Mouse (Mus musculus): ENCODE measurements around the gene Rrp7a. TPM values are rescaled to one million over a fixed set of nuclear protein-coding genes. Genes with fewer than 3 reads are reported as not detected.

The Rrp7a gene
- total and polyA plus RNA-seq, 2 experiments from 2014 or later: 74.4 to 207 TPM

GRCm38 (mm10) chr15:83070942-83071341 is 51.7 kb downstream of the Rrp7a start:
- Histone ChIP-seq H3K4me3 (ENCODE audit: low read length) (no peak overlapping the region), H3K27me3 (ENCODE audit: insufficient read depth, low read length) (no peaks in the 10 kb centered on the region), H3K4me1 (ENCODE audit: insufficient read depth, low read length) (no peaks in the 10 kb centered on the region; the same call in 1 of the 2 replicates), H3K9ac (replicated peaks; ENCODE audit: low read length) (no peak overlapping the region), H3K4me2 (ENCODE audit: low read depth, low read length) (no peak overlapping the region), H3K27ac (no peak overlapping the region), H3K36me3 (ENCODE audit: insufficient read depth, low read length) (no peaks in the 10 kb centered on the region), H3K9me3 (ENCODE audit: low read length) (no peaks in the 10 kb centered on the region)
- 38% methylated on average over 3 of the region's 3 CpGs for WGBS
- DNase-seq (ENCODE audit: low spot score) (peak; percentile 76), ATAC-seq (peak; percentile 78)
- TF ChIP-seq CTCF (IDR thresholded peaks at IDR 0.05; ENCODE audit: low read depth): no peak

- Histone ChIP-seq H3K4me3 (ENCODE audit: low read length) (no peak overlapping the region), H3K4me2 (ENCODE audit: low read depth, low read length) (no peak overlapping the region), H3K4me1 (ENCODE audit: insufficient read depth, low read length) (no peaks in the 10 kb centered on the region; the same call in 1 of the 2 replicates), H3K9me3 (ENCODE audit: low read length) (no peaks in the 10 kb centered on the region), H3K27ac (no peak overlapping the region), H3K36me3 (ENCODE audit: insufficient read depth, low read length) (no peaks in the 10 kb centered on the region), H3K27me3 (ENCODE audit: insufficient read depth, low read length) (no peaks in the 10 kb centered on the region), H3K9ac (replicated peaks; ENCODE audit: low read length) (no peak overlapping the region)
- DNase-seq (ENCODE audit: low spot score) (no peak), ATAC-seq (no peak)
- no peak for TF ChIP-seq CTCF (IDR thresholded peaks at IDR 0.05; ENCODE audit: low read depth)
- 96% methylated on average over 5 of the region's 5 CpGs for WGBS
Measured at GRCm38 (mm10) chr15:83068270-83068669, 54.3 kb downstream of the Rrp7a start.

- no peak for TF ChIP-seq CTCF (IDR thresholded peaks at IDR 0.05; ENCODE audit: low read depth)
- no peak overlapping the region for H3K4me3 ChIP-seq (ENCODE audit: low read length)
- no peaks in the 10 kb centered on the region for H3K9me3 ChIP-seq (ENCODE audit: low read length)
- H3K4me1 ChIP-seq (ENCODE audit: insufficient read depth, low read length): no peaks in the 10 kb centered on the region
- H3K27me3 ChIP-seq (ENCODE audit: insufficient read depth, low read length): no peaks in the 10 kb centered on the region
- no peak overlapping the region for H3K4me2 ChIP-seq (ENCODE audit: low read depth, low read length)
- ATAC-seq (no peak), DNase-seq (ENCODE audit: low spot score) (peak; percentile 74)
- no peaks in the 10 kb centered on the region for H3K36me3 ChIP-seq (ENCODE audit: insufficient read depth, low read length)
- 35% methylated on average over 4 of the region's 4 CpGs for WGBS
- H3K27ac ChIP-seq: no peak overlapping the region
- no peak overlapping the region for H3K9ac ChIP-seq (replicated peaks; ENCODE audit: low read length)
Measured at GRCm38 (mm10) chr15:83065543-83065942, 57.1 kb downstream of the Rrp7a start.

Other genes starting within 250 kb of the Rrp7a start
- gene Tcf20, start 134.9 kb downstream of the Rrp7a start, total RNA-seq (2014; rRNA removed): 89.2 and 98.3 TPM in 2 replicates
- gene Tcf20, start 134.9 kb downstream of the Rrp7a start, polyA plus RNA-seq (2015; fragmentation: Nextera tagmentation; extraction: Ambion mirVana): 8.6 and 8.8 TPM in 2 replicates
- 1.7 and 3.3 TPM in 2 replicates for gene Nfam1, start 89.5 kb downstream of the Rrp7a start, total RNA-seq (2014; rRNA removed)
- 1.7 and 1.8 TPM in 2 replicates for gene Nfam1, start 89.5 kb downstream of the Rrp7a start, polyA plus RNA-seq (2015; fragmentation: Nextera tagmentation; extraction: Ambion mirVana)
- 12.6 and 12.9 TPM in 2 replicates for gene Serhl, start 33.3 kb downstream of the Rrp7a start, total RNA-seq (2014; rRNA removed)
- gene Serhl, start 33.3 kb downstream of the Rrp7a start, polyA plus RNA-seq (2015; fragmentation: Nextera tagmentation; extraction: Ambion mirVana): 37.4 and 38.5 TPM in 2 replicates
- gene Poldip3, start 26.6 kb upstream of the Rrp7a start, total RNA-seq (2014; rRNA removed): 97.5 and 115 TPM in 2 replicates
- gene Poldip3, start 26.6 kb upstream of the Rrp7a start, polyA plus RNA-seq (2015; fragmentation: Nextera tagmentation; extraction: Ambion mirVana): 96.9 and 103 TPM in 2 replicates
- gene Cyb5r3, start 49.8 kb upstream of the Rrp7a start, total RNA-seq (2014; rRNA removed): 93.8 and 99.2 TPM in 2 replicates
- 117 and 136 TPM in 2 replicates for gene Cyb5r3, start 49.8 kb upstream of the Rrp7a start, polyA plus RNA-seq (2015; fragmentation: Nextera tagmentation; extraction: Ambion mirVana)
- gene A4galt, start 129.0 kb upstream of the Rrp7a start, total RNA-seq (2014; rRNA removed): 7.1 and 14.8 TPM in 2 replicates
- 6.7 and 7.1 TPM in 2 replicates for gene A4galt, start 129.0 kb upstream of the Rrp7a start, polyA plus RNA-seq (2015; fragmentation: Nextera tagmentation; extraction: Ambion mirVana)
- 49.6 and 59.3 TPM in 2 replicates for gene Arfgap3, start 227.4 kb upstream of the Rrp7a start, total RNA-seq (2014; rRNA removed)
- 31.0 and 33.4 TPM in 2 replicates for gene Arfgap3, start 227.4 kb upstream of the Rrp7a start, polyA plus RNA-seq (2015; fragmentation: Nextera tagmentation; extraction: Ambion mirVana)